Mouse (Mus musculus) ES-E14 (cell line): ENCODE data around the gene Gjb4.

Source experiments
- HCFC1 ChIP-seq: IDR thresholded peaks from 2 replicates; pipeline ENCODE4 v1.6.1; 2012; ENCODE audit warnings: low read length, inconsistent platforms, borderline replicate concordance; ENCODE audit not compliant: insufficient read depth
- MAFK ChIP-seq: IDR thresholded peaks from 2 replicates; pipeline ENCODE4 v1.6.1; 2014; ENCODE audit warnings: mild to moderate bottlenecking, low read depth, low read length, inconsistent platforms; ENCODE audit not compliant: insufficient read depth
- ZC3H11A ChIP-seq: IDR thresholded peaks from 2 replicates; pipeline ENCODE4 v1.6.1; 2012; ENCODE audit warnings: low read depth, mild to moderate bottlenecking, inconsistent platforms, low read length, borderline replicate concordance
- ZNF384 ChIP-seq: IDR thresholded peaks from 2 replicates; pipeline ENCODE4 v1.6.1; 2012; ENCODE audit warnings: low read depth, low read length, inconsistent platforms

GRCm38 (mm10) chr4:127341372-127341771, 12.5 kb downstream of the Gjb4 start:
- TF ChIP-seq HCFC1 (no peak), ZNF384 (no peak), MAFK (no peak), ZC3H11A (no peak)
